Mouse (Mus musculus) embryonic facial prominence, embryonic 10.5 days (tissue): ENCODE data around the gene Mrpl58. TPM values are rescaled to one million over a fixed set of nuclear protein-coding genes. Genes with fewer than 3 reads are reported as not detected.

Experiments used
- DNase-seq: peaks from one replicate; pipeline ENCODE4 v3.0.0-alpha.2; 2017; ENCODE audit warnings: low spot score
- H3K27ac ChIP-seq: fragments of 300-500 bp; sonication (generic); replicated peaks from 2 replicates; pipeline ENCODE4 v1.5.1; 2016; ENCODE audit warnings: mild to moderate bottlenecking
- H3K27me3 ChIP-seq: fragments of 300-500 bp; sonication (generic); replicated peaks from 2 replicates; pipeline ENCODE4 v1.6.1; 2016; ENCODE audit warnings: low read depth, mild to moderate bottlenecking; ENCODE audit not compliant: poor library complexity, severe bottlenecking
- H3K36me3 ChIP-seq: fragments of 300-500 bp; sonication (generic); replicated peaks from 2 replicates; pipeline ENCODE4 v1.6.1; 2016; ENCODE audit warnings: mild to moderate bottlenecking, moderate library complexity
- H3K4me1 ChIP-seq: fragments of 300-500 bp; sonication (generic); 2 replicates; pipeline ENCODE4 v1.6.1; 2016
- H3K4me3 ChIP-seq: fragments of 300-500 bp; sonication (generic); 2 replicates; pipeline ENCODE4 v1.5.1; 2016; ENCODE audit warnings: mild to moderate bottlenecking, moderate library complexity
- H3K9me3 ChIP-seq: fragments of 300-500 bp; sonication (generic); 2 replicates; pipeline ENCODE4 v1.6.1; 2016; ENCODE audit warnings: mild to moderate bottlenecking
- WGBS: fragments of 180-500 bp; shearing (Covaris S2); methylation state at CpG from one replicate; pipeline ENCODE4 v1.1.7; 2016; 5-methylcytosine and 5-hydroxymethylcytosine counted together
- polyA plus RNA-seq: library from polyadenylated mRNA; unstranded; fragments of >200 nt; fragmentation: Nextera tagmentation; extraction: Ambion mirVana; gene quantifications from 2 replicates; pipeline ENCODE4 v1.2.1, GENCODE M21; 2016

The Mrpl58 gene
- polyA plus RNA-seq, result 221 and 228 TPM in 2 replicates

GRCm38 (mm10) chr11:115403338-115404124, at the start of gene Mrpl58:
Gene Mrpl58 (plus strand): TSS chr11:115403752.
- H3K9me3 ChIP-seq, result no peaks in the 10 kb centered on the region
- peaks cover 38% of the 10 kb centered on the region for H3K4me1 ChIP-seq
- H3K27me3 ChIP-seq, result no peaks in the 10 kb centered on the region
- peak within 1 kb of the TSS; percentile 79 for H3K4me3 ChIP-seq
- WGBS, result 4% methylated on average over 50 of the region's 50 CpGs
- peak; percentile 91 for DNase-seq
- peak within 1 kb of the TSS; percentile 96 for H3K27ac ChIP-seq
- H3K36me3 ChIP-seq, result peaks cover 33% of the 10 kb centered on the region

GRCm38 (mm10) chr11:115354183-115354582, 49.4 kb upstream of the Mrpl58 start:
- WGBS, result 8% methylated on average over 8 of the region's 8 CpGs
- Histone ChIP-seq H3K36me3 (0 out of 2 replicates have a peak, but pooled peaks cover 7% of the 10 kb centered on the region), H3K9me3 (no peaks in the 10 kb centered on the region), H3K4me3 (0 out of 2 replicates have a peak overlapping the region, but pooled peaks have one; percentile 13), H3K27ac (no peak overlapping the region), H3K27me3 (peaks cover 76% of the 10 kb centered on the region), H3K4me1 (peaks cover 9% of the 10 kb centered on the region)
- DNase-seq, result peak; percentile 87

DNA sequence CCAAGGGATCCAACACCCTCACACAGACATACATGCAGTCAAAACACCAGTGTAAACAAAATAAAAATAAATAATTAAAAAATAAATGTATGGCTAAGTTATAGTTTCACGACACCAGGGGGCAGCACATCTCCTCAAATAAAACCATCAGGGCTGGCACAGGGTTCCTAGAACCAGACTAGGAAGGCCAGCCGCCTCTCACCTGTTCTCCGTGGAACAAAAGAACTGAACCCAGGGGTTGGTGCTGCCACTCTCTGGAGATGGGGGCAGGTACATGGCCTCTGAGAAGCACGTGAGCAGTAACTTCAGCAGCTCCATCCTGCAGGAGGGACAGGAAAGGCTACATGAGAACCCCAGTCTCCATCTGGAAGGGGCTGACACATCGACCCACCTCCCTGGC, 45.1 kb upstream of the Mrpl58 start:
- Histone ChIP-seq H3K4me1 (peaks cover 21% of the 10 kb centered on the region), H3K27ac (peak overlapping the region; percentile 74), H3K36me3 (no peaks in the 10 kb centered on the region), H3K4me3 (no peak overlapping the region), H3K9me3 (no peaks in the 10 kb centered on the region), H3K27me3 (peaks cover 39% of the 10 kb centered on the region)
- peak; percentile 75 for DNase-seq
- 19% methylated on average over 5 of the region's 5 CpGs for WGBS

GRCm38 (mm10) chr11:115359293-115359692, 44.3 kb upstream of the Mrpl58 start:
- 0 out of 2 replicates have a peak overlapping the region, but pooled peaks have one; percentile 11 for H3K4me3 ChIP-seq
- peaks cover 43% of the 10 kb centered on the region for H3K27me3 ChIP-seq
- peak overlapping the region; percentile 74 for H3K27ac ChIP-seq
- H3K9me3 ChIP-seq, result no peaks in the 10 kb centered on the region
- no peak for DNase-seq
- peaks cover 25% of the 10 kb centered on the region for H3K4me1 ChIP-seq
- no peaks in the 10 kb centered on the region for H3K36me3 ChIP-seq
- 46% methylated on average over 3 of the region's 3 CpGs for WGBS

DNA sequence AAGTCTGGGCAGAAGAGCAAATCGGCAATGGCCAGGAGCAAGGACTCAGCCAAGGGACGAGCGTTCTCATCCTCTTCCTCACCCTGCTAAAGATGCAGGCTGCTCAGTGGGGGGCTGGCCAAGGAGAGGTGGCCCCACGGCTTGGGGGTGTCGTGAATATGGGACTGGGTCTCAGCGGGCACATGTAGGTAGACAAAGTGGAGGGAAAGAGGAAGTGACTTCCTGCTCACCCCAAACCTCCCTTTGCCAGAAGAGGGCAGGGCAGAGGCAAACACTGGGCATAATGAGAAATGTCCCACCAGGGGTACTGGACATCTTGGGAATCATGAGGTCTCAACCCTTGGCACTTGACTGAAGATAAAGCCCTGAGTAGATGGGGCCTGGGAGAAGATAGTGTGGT, 43.8 kb upstream of the Mrpl58 start:
- H3K4me1 ChIP-seq, result peaks cover 25% of the 10 kb centered on the region
- no peak overlapping the region for H3K4me3 ChIP-seq
- 57% methylated on average over 6 of the region's 6 CpGs for WGBS
- peaks cover 43% of the 10 kb centered on the region for H3K27me3 ChIP-seq
- DNase-seq, result no peak
- H3K27ac ChIP-seq, result peak overlapping the region; percentile 74
- H3K9me3 ChIP-seq, result no peaks in the 10 kb centered on the region
- H3K36me3 ChIP-seq, result no peaks in the 10 kb centered on the region

- H3K27me3 ChIP-seq, result peaks cover 56% of the 10 kb centered on the region
- H3K4me3 ChIP-seq, result no peak overlapping the region
- H3K27ac ChIP-seq, result no peak overlapping the region
- H3K36me3 ChIP-seq, result no peaks in the 10 kb centered on the region
- DNase-seq, result no peak
- 87% methylated on average over 3 of the region's 3 CpGs for WGBS
- H3K9me3 ChIP-seq, result no peaks in the 10 kb centered on the region
- peaks cover 43% of the 10 kb centered on the region for H3K4me1 ChIP-seq
These were observed 39.4 kb upstream of the Mrpl58 start for GRCm38 (mm10) chr11:115364136-115364535.

DNA sequence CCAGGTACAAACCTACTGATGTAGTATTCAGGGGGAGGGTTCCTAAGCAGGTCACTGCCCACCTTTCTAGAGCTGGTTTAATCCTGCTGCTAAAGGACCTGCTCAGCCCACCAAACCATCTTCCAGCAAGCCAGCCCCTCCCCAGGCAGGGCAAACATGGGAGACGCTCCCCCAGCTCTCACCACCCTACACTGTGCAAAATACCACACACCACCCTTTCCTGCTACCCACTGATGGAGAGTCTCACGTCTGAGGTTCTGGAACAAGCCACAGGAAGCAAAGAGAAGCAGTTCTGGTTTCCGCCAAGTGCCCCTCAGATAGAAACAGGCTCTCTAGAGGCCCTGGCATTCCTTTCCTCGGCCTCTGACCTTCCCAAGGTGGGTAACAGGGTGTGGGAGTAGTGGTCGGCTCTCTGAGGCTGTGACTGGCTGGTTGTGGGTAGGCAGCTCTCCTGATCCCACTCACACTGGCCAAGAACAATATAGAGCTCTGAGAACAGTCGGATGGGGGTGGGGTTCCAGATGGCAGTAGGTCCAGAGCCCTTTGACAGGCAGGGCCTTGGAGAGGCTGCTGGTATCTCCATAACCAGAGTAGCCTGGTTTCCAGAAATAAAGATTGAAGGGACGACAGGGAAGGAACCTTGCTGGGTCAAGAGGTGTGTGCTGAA, 37.4 kb upstream of the Mrpl58 start:
- peaks cover 30% of the 10 kb centered on the region for H3K4me1 ChIP-seq
- peak overlapping the region; percentile 66 for H3K4me3 ChIP-seq
- no peaks in the 10 kb centered on the region for H3K36me3 ChIP-seq
- H3K27me3 ChIP-seq, result peaks cover 77% of the 10 kb centered on the region
- H3K27ac ChIP-seq, result no peak overlapping the region
- 42% methylated on average over 7 of the region's 7 CpGs for WGBS
- H3K9me3 ChIP-seq, result no peaks in the 10 kb centered on the region
- DNase-seq, result no peak

GRCm38 (mm10) chr11:115366706-115367394, 36.7 kb upstream of the Mrpl58 start:
- H3K4me3 ChIP-seq, result peak overlapping the region; percentile 66
- no peaks in the 10 kb centered on the region for H3K9me3 ChIP-seq
- H3K27ac ChIP-seq, result peak overlapping the region; percentile 72
- DNase-seq, result peak; percentile 37
- peaks cover 83% of the 10 kb centered on the region for H3K27me3 ChIP-seq
- WGBS, result 2% methylated on average over 28 of the region's 28 CpGs
- H3K4me1 ChIP-seq, result peaks cover 30% of the 10 kb centered on the region
- no peaks in the 10 kb centered on the region for H3K36me3 ChIP-seq

- Histone ChIP-seq H3K27ac (peak within 1 kb of the TSS; percentile 72), H3K36me3 (no peaks in the 10 kb centered on the region), H3K4me1 (peaks cover 30% of the 10 kb centered on the region), H3K9me3 (no peaks in the 10 kb centered on the region), H3K4me3 (peak within 1 kb of the TSS; percentile 66), H3K27me3 (peaks cover 90% of the 10 kb centered on the region)
- under 1% methylated on average over 39 of the region's 39 CpGs for WGBS
- peak; percentile 80 for DNase-seq
These were observed 36.1 kb upstream of the Mrpl58 start, which contains the start of gene Hid1 for GRCm38 (mm10) chr11:115367395-115367944. Gene Hid1 (minus strand): TSS chr11:115367756.

DNA sequence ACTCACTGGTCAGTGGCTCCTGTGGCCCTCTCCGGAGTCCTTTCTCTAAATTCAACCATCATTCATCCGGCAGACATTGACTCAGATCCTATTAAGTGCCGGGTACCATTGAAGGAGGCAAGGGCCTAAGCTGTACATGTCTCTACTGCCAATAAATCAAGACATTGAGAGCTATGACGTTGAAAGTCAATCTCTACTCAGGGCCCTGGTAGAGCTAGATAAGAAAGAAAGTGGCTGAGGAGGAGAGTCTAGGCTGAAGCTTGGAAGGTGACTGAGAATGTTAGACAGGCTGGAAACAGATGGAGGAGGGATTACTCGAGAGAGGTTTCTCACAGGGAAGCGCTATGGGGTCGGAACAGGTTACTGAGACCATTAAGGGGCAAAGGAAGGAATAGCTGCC, 33.2 kb upstream of the Mrpl58 start:
- Histone ChIP-seq H3K4me1 (peaks cover 33% of the 10 kb centered on the region), H3K9me3 (no peaks in the 10 kb centered on the region), H3K36me3 (no peaks in the 10 kb centered on the region), H3K27me3 (peaks cover 100% of the 10 kb centered on the region), H3K4me3 (no peak overlapping the region), H3K27ac (no peak overlapping the region)
- DNase-seq, result no peak
- WGBS, result 60% methylated on average over 7 of the region's 7 CpGs

- no peak overlapping the region for H3K27ac ChIP-seq
- H3K27me3 ChIP-seq, result peaks cover 100% of the 10 kb centered on the region
- H3K4me1 ChIP-seq, result peaks cover 26% of the 10 kb centered on the region
- no peaks in the 10 kb centered on the region for H3K9me3 ChIP-seq
- no peak for DNase-seq
- WGBS, result 69% methylated on average over 8 of the region's 8 CpGs
- no peaks in the 10 kb centered on the region for H3K36me3 ChIP-seq
- no peak overlapping the region for H3K4me3 ChIP-seq
These were observed 32.2 kb upstream of the Mrpl58 start for GRCm38 (mm10) chr11:115371354-115371753.

- WGBS, result 60% methylated on average over 1 of the region's 1 CpGs
- DNase-seq, result no peak
- no peaks in the 10 kb centered on the region for H3K36me3 ChIP-seq
- H3K9me3 ChIP-seq, result no peaks in the 10 kb centered on the region
- no peak overlapping the region for H3K4me3 ChIP-seq
- no peak overlapping the region for H3K27ac ChIP-seq
- peaks cover 100% of the 10 kb centered on the region for H3K27me3 ChIP-seq
- peaks cover 19% of the 10 kb centered on the region for H3K4me1 ChIP-seq
These were observed 31.5 kb upstream of the Mrpl58 start for GRCm38 (mm10) chr11:115372015-115372414.
